Mouse (Mus musculus): ENCODE measurements at regions not wholly inside any gene's neighbourhood (a gene's known extent, or its start where the extent isn't known, plus 50 kb on each side); places are given as distances from the start of the nearest gene placed in this dataset.
A peak's percentile ranks its signal among the peaks of the same experiment; 100 is the strongest.

- no peak for DNase-seq (ENCODE audit: low spot score)
These were observed 51.0 kb upstream of the Mrps10 start for GRCm38 (mm10) chr17:47317651-47318050.

- no peak for DNase-seq (ENCODE audit: low spot score)
These were observed 55.5 kb upstream of the Mrps10 start for GRCm38 (mm10) chr17:47313162-47313561.

- peak; percentile 25 for DNase-seq (ENCODE audit: low spot score)
These were observed 57.4 kb upstream of the Mrps10 start for GRCm38 (mm10) chr17:47311272-47311671.

- no peak for DNase-seq (ENCODE audit: low spot score)
These were observed 62.5 kb upstream of the Mrps10 start for GRCm38 (mm10) chr17:47306027-47306761.

GRCm38 (mm10) chr17:47304463-47305199, 64.1 kb upstream of the Mrps10 start:
- peak; percentile 29 for DNase-seq (ENCODE audit: low spot score)

GRCm38 (mm10) chr17:47303600-47303999, 65.1 kb upstream of the Mrps10 start:
- no peak for DNase-seq (ENCODE audit: low spot score)

GRCm38 (mm10) chr17:47298396-47298919, 70.2 kb upstream of the Mrps10 start:
- no peak for DNase-seq (ENCODE audit: low spot score)

GRCm38 (mm10) chr17:47297965-47298364, 70.7 kb upstream of the Mrps10 start:
- DNase-seq (ENCODE audit: low spot score): no peak

GRCm38 (mm10) chr17:47296709-47297450, 71.8 kb upstream of the Mrps10 start:
- DNase-seq (ENCODE audit: low spot score): no peak

GRCm38 (mm10) chr17:47295315-47296011, 73.2 kb upstream of the Mrps10 start:
- no peak for DNase-seq (ENCODE audit: low spot score)

GRCm38 (mm10) chr17:47294091-47294534, 74.6 kb upstream of the Mrps10 start:
- peak; percentile 66 for DNase-seq (ENCODE audit: low spot score)

GRCm38 (mm10) chr17:47293178-47293577, 75.5 kb upstream of the Mrps10 start:
- no peak for DNase-seq (ENCODE audit: low spot score)

- no peak for DNase-seq (ENCODE audit: low spot score)
These were observed 77.1 kb upstream of the Mrps10 start for GRCm38 (mm10) chr17:47291558-47291957.

GRCm38 (mm10) chr17:47285616-47286015, 83.1 kb upstream of the Mrps10 start:
- no peak for DNase-seq (ENCODE audit: low spot score)

- DNase-seq (ENCODE audit: low spot score): no peak
These were observed 84.5 kb upstream of the Mrps10 start for GRCm38 (mm10) chr17:47284236-47284635.

GRCm38 (mm10) chr17:47283158-47283557, 85.5 kb upstream of the Mrps10 start:
- no peak for DNase-seq (ENCODE audit: low spot score)

GRCm38 (mm10) chr17:47282476-47282875, 86.2 kb upstream of the Mrps10 start:
- no peak for DNase-seq (ENCODE audit: low spot score)

GRCm38 (mm10) chr17:47277890-47278289, 90.8 kb upstream of the Mrps10 start:
- DNase-seq (ENCODE audit: low spot score): no peak

- DNase-seq (ENCODE audit: low spot score): no peak
These were observed 92.0 kb upstream of the Mrps10 start for GRCm38 (mm10) chr17:47276639-47277038.

GRCm38 (mm10) chr17:47275796-47276311, 92.8 kb upstream of the Mrps10 start:
- DNase-seq (ENCODE audit: low spot score): no peak

GRCm38 (mm10) chr17:47273309-47273708, 95.4 kb upstream of the Mrps10 start:
- no peak for DNase-seq (ENCODE audit: low spot score)
